Mouse (Mus musculus) small intestine, adult 2 months (tissue): ENCODE results near the gene C2cd4d.

Experiments used
- CTCF ChIP-seq: fragments of 200-500 bp; IDR thresholded peaks from 2 replicates; pipeline ENCODE4 v1.5.1; 2012; ENCODE audit warnings: low read depth, mild to moderate bottlenecking, control low read depth, inconsistent platforms, low read length, moderate library complexity, mixed read lengths; ENCODE audit not compliant: insufficient replicate concordance, insufficient read length; ENCODE audit errors: extremely low read depth
- POLR2A ChIP-seq: fragments of 200-500 bp; IDR thresholded peaks from 2 replicates; pipeline ENCODE4 v1.6.1; 2012; ENCODE audit warnings: low read depth, mild to moderate bottlenecking, control low read depth, inconsistent platforms, low read length, moderate library complexity

DNA sequence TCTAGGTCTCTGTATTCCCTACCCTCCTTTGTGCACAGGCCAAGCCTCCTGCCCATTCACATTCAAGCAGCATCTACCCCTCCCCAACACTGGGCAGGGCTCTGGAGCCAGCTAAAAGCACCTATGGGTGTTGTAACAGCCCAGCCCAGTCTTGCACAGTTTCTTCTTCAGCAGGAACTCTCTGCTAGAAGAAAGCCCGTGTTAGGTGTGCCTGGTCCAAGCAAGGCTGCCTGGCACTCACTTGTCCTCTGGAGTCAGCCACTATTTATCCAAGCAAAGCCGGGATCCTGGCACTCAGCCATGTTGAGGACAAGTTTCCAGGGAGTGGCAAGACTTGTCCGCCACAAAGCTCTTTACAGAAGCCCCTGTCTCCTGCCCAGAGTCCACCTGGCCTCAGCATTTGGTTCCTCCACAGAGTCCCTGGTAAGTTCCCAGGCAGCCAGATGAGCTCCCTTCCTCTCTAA is 20.2 kb upstream of the C2cd4d start, which contains the start of gene Them5:
- TF ChIP-seq CTCF (no peak), POLR2A (no peak)
